Comparison of ENCODE assay signal across 18 mouse cellular contexts in the genomic region with DNA sequence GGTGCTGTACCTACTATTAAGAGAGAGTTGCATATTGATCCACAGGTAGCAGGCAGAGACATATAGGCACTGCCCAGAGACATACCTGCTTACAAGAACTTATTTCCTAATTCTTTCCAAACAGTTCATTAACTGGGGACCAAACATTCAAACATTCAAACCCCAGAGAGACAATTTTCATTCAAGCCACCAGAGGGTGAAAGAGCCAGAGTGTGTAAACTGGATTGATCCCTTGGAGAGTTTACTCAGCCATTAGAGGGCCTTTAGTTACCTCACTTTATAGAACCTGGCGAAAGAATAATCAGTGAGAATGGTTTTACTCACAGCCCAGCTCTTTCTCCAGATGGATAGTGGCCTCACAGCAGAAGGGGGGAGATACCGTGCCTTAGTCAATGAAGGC. TPM values are rescaled to one million over a fixed set of nuclear protein-coding genes. Genes with fewer than 3 reads are reported as not detected.
DNase-seq lines count a peak whose midpoint lies in the region; TF ChIP-seq lines count a peak whose summit lies in the region.
"Had no signal": no experiment of that assay in that cellular context is flagged by ENCODE, and none has a peak within 500 bp of the region (broad histone marks: within the 10 kb centered on the region; RNA-seq: fewer than 3 reads in every experiment).

No protein-coding gene starts in this region.

- H3K9ac ChIP-seq in heart, adult 2 months (ENCODE audit: low read depth, low read length): no peak overlapping the region
- H3K9ac ChIP-seq: forebrain, embryonic 15.5 days; hindbrain, embryonic 15.5 days; intestine, embryonic 15.5 days; kidney, embryonic 15.5 days; liver, embryonic 13.5 days; lung, embryonic 15.5 days had no signal

- peak; percentile 18; the same call in 1 of the 2 replicates for TF ChIP-seq CTCF in heart, adult 2 months (IDR thresholded peaks at IDR 0.05)
- peak; percentile 29 for TF ChIP-seq CTCF in left cerebral cortex, adult 2 months (IDR thresholded peaks at IDR 0.05)

- no peak for TF ChIP-seq POLR2A in heart, adult 2 months (IDR thresholded peaks at IDR 0.05; ENCODE audit: insufficient read depth, low read depth, low read length)

- DNase-seq in heart, adult 2 months: no peak
- DNase-seq in heart, adult 8-10 months (ENCODE audit: low spot score): no peak
- DNase-seq in left cerebral cortex, adult 2 months (ENCODE audit: extremely low spot score in 1 of 2, low spot score in 2 of 2): no peak
- DNase-seq in left cerebral cortex, postnatal 4 days: no peak
- peak; percentile 34 for DNase-seq in 416B (ENCODE audit: low read depth)
- DNase-seq in adipocyte (ENCODE audit: low spot score): peak; percentile 29
- DNase-seq in cerebellum, adult 11 months: no peak
- DNase-seq: adrenal gland, postnatal 14 days; cerebellum, adult 8-10 months; gastrocnemius, postnatal 25 days; heart, adult 18-20 months; heart, postnatal 36 days; liver, embryonic 13.5 days had no signal

- intact Hi-C loops in heart, adult 2 months (cut with DNase I): no loop called here
- intact Hi-C loops in left cerebral cortex, adult 2 months (cut with DNase I): no loop called here
- intact Hi-C loops in left cerebral cortex, postnatal 4 days (cut with DNase I): no loop called here

- H3K4me3 ChIP-seq in heart, adult 2 months: no peak overlapping the region
- H3K4me3 ChIP-seq in left cerebral cortex, adult 2 months: no peak overlapping the region
- H3K4me3 ChIP-seq: forebrain, embryonic 15.5 days; hindbrain, embryonic 15.5 days; intestine, embryonic 15.5 days; kidney, embryonic 15.5 days; liver, embryonic 13.5 days; lung, embryonic 15.5 days had no signal

- 0 out of 2 replicates have a peak, but pooled peaks cover 2% of the 10 kb centered on the region for H3K79me2 ChIP-seq in heart, adult 2 months (replicated peaks; ENCODE audit: control insufficient read depth, insufficient read depth, low read length)

- H3K4me1 ChIP-seq in heart, adult 2 months (ENCODE audit: control insufficient read depth, insufficient read depth, low read length): no peaks in the 10 kb centered on the region
- H3K4me1 ChIP-seq: forebrain, embryonic 15.5 days; intestine, embryonic 15.5 days had no signal

- H3K27ac ChIP-seq in heart, adult 2 months: no peak overlapping the region
- no peak overlapping the region for H3K27ac ChIP-seq in left cerebral cortex, adult 2 months
- H3K27ac ChIP-seq: forebrain, embryonic 15.5 days; hindbrain, embryonic 15.5 days; intestine, embryonic 15.5 days; kidney, embryonic 15.5 days; liver, embryonic 13.5 days; lung, embryonic 15.5 days had no signal

- H3K36me3 ChIP-seq in heart, adult 2 months (ENCODE audit: control insufficient read depth, insufficient read depth, low read length): no peaks in the 10 kb centered on the region
- H3K36me3 ChIP-seq: forebrain, embryonic 15.5 days; hindbrain, embryonic 15.5 days; intestine, embryonic 15.5 days; kidney, embryonic 15.5 days; lung, embryonic 15.5 days had no signal

- TF ChIP-seq EP300 in heart, adult 2 months (IDR thresholded peaks at IDR 0.05; ENCODE audit: insufficient read depth, low read depth, low read length): no peak

- 95% methylated on average over 2 of the region's 2 CpGs for WGBS in heart, adult 2 months

- H3K27me3 ChIP-seq in heart, adult 2 months (ENCODE audit: control insufficient read depth, insufficient read depth, low read length): no peaks in the 10 kb centered on the region
- H3K27me3 ChIP-seq: forebrain, embryonic 15.5 days; hindbrain, embryonic 15.5 days; intestine, embryonic 15.5 days; kidney, embryonic 15.5 days; liver, embryonic 13.5 days; lung, embryonic 15.5 days had no signal

RNA-seq across cellular contexts. Expression of gene Uhrf1bp1, which starts 9.2 kb away (rescaled TPM):
- total RNA-seq in heart, adult 2 months (2021): 10 to 100 TPM; 14.7 to 19.4 TPM
- 5.3 and 10.1 TPM in 2 replicates for polyA plus RNA-seq in heart, adult 2 months (2012; rRNA removed)
- total RNA-seq in heart, adult 8-10 months (2022): 10 to 100 TPM; 15.6 to 19.5 (median 17.7) TPM
- 10 to 100 TPM; 20.3 to 20.8 TPM for total RNA-seq in left cerebral cortex, adult 2 months (2021)
- 10 to 100 TPM; 25.6 to 29.4 TPM for total RNA-seq in left cerebral cortex, postnatal 4 days (2021)

RNA-seq across cellular contexts. Expression of gene Snrpc, which starts 27.5 kb away (rescaled TPM):
- total RNA-seq in heart, adult 2 months (2021): 10 to 100 TPM; 44.5 to 55.2 TPM
- polyA plus RNA-seq in heart, adult 2 months (2012; rRNA removed): 43.4 and 52.4 TPM in 2 replicates
- total RNA-seq in heart, adult 8-10 months (2022): 10 to 100 TPM; 39.9 to 48.3 (median 47.0) TPM
- total RNA-seq in left cerebral cortex, adult 2 months (2021): 10 to 100 TPM; 43.4 to 49.8 TPM
- total RNA-seq in left cerebral cortex, postnatal 4 days (2021): 100 to 1,000 TPM in 1 of 2 experiments, 10 to 100 TPM in 1; 97.7 to 108 TPM

RNA-seq across cellular contexts. Expression of gene Anks1, which starts 43.6 kb away (rescaled TPM):
- total RNA-seq in heart, adult 2 months (2021): 10 to 100 TPM; 51.6 to 76.4 TPM
- 64.4 and 90.1 TPM in 2 replicates for polyA plus RNA-seq in heart, adult 2 months (2012; rRNA removed)
- 10 to 100 TPM; 52.9 to 62.0 (median 57.6) TPM for total RNA-seq in heart, adult 8-10 months (2022)
- total RNA-seq in left cerebral cortex, adult 2 months (2021): 10 to 100 TPM; 36.6 to 54.9 TPM
- total RNA-seq in left cerebral cortex, postnatal 4 days (2021): 10 to 100 TPM; 45.5 to 46.5 TPM

RNA-seq across cellular contexts. Expression of gene Taf11, which starts 44.2 kb away (rescaled TPM):
- 10 to 100 TPM; 21.5 to 21.6 TPM for total RNA-seq in heart, adult 2 months (2021)
- 12.5 and 13.2 TPM in 2 replicates for polyA plus RNA-seq in heart, adult 2 months (2012; rRNA removed)
- total RNA-seq in heart, adult 8-10 months (2022): 10 to 100 TPM; 22.9 to 24.7 (median 23.4) TPM
- total RNA-seq in left cerebral cortex, adult 2 months (2021): 10 to 100 TPM; 45.6 to 51.1 TPM
- total RNA-seq in left cerebral cortex, postnatal 4 days (2021): 10 to 100 TPM; 32.4 to 32.7 TPM

RNA-seq across cellular contexts. Expression of gene D17Wsu92e, which starts 45.0 kb away (rescaled TPM):
- total RNA-seq in heart, adult 2 months (2021): 100 to 1,000 TPM; 136 to 151 TPM
- polyA plus RNA-seq in heart, adult 2 months (2012; rRNA removed): 112 and 163 TPM in 2 replicates
- total RNA-seq in heart, adult 8-10 months (2022): 100 to 1,000 TPM; 150 to 171 (median 156) TPM
- 100 to 1,000 TPM; 219 to 228 TPM for total RNA-seq in left cerebral cortex, adult 2 months (2021)
- total RNA-seq in left cerebral cortex, postnatal 4 days (2021): 10 to 100 TPM; 90.2 to 90.3 TPM

Comparison
In these comparisons a context has a peak if more than half of its experiments do, and no peak if none do; other contexts are left out.
1. DNase-seq: peak in 416B (single experiment) and adipocyte (single experiment); none in heart, adult 2 months (0 of 2), heart, adult 8-10 months (single experiment), left cerebral cortex, adult 2 months (0 of 2), left cerebral cortex, postnatal 4 days (single experiment) and cerebellum, adult 11 months (single experiment).